9 mouse cellular contexts compared by ENCODE assay signal in genomic region chr1:36149411-36149810, GRCm38 (mm10).
DNase-seq lines count a peak whose midpoint lies in the region; ATAC-seq and TF ChIP-seq lines count a peak whose summit lies in the region.
"Had no signal": no experiment of that assay in that cellular context is flagged by ENCODE, and none has a peak within 500 bp of the region (broad histone marks: within the 10 kb centered on the region; RNA-seq: fewer than 3 reads in every experiment).

No protein-coding gene starts in this region.

- intact Hi-C loops in left cerebral cortex, adult 2 months (cut with DNase I) = loop anchor here (5.0 kb wide), 1 partner anchor 128 kb away; no protein-coding TSS in a partner anchor

- 63% methylated on average over 1 of the region's 1 CpGs for WGBS in lung, embryonic 14.5 days
- WGBS in midbrain, embryonic 15.5 days = 74% methylated on average over 1 of the region's 1 CpGs

- H3K27me3 ChIP-seq in lung, embryonic 14.5 days (ENCODE audit: insufficient read depth, low read length) = no peaks in the 10 kb centered on the region
- H3K27me3 ChIP-seq in midbrain, embryonic 15.5 days (replicated peaks) = no peaks in the 10 kb centered on the region
- H3K27me3 ChIP-seq: midbrain, embryonic 12.5 days had no signal

- H3K36me3 ChIP-seq in lung, embryonic 14.5 days (ENCODE audit: insufficient read depth) = peaks cover 85% of the 10 kb centered on the region
- H3K36me3 ChIP-seq in midbrain, embryonic 15.5 days (replicated peaks) = peaks cover 47% of the 10 kb centered on the region

- TF ChIP-seq CTCF in left cerebral cortex, adult 2 months (IDR thresholded peaks at IDR 0.05) = peak; percentile 55
- TF ChIP-seq CTCF in lung, embryonic 14.5 days (IDR thresholded peaks at IDR 0.05; ENCODE audit: low read depth) = peak; percentile 58

- ATAC-seq in lung, embryonic 14.5 days (ENCODE audit: insufficient read depth) = no peak
- no peak for ATAC-seq in midbrain, embryonic 15.5 days (replicated peaks)

- H3K4me2 ChIP-seq in lung, embryonic 14.5 days = no peak overlapping the region
- H3K4me2 ChIP-seq in midbrain, embryonic 15.5 days = no peak overlapping the region
- H3K4me2 ChIP-seq: midbrain, embryonic 12.5 days had no signal

- no peaks in the 10 kb centered on the region for H3K9me3 ChIP-seq in lung, embryonic 14.5 days (ENCODE audit: low read depth, low read length)
- no peaks in the 10 kb centered on the region for H3K9me3 ChIP-seq in midbrain, embryonic 15.5 days
- H3K9me3 ChIP-seq: midbrain, embryonic 12.5 days had no signal

- H3K9ac ChIP-seq in lung, embryonic 14.5 days = no peak overlapping the region
- H3K9ac ChIP-seq in midbrain, embryonic 15.5 days = no peak overlapping the region
- H3K9ac ChIP-seq: midbrain, embryonic 12.5 days had no signal

- peak; percentile 15 for DNase-seq in adrenal gland, adult 2 months
- no peak for DNase-seq in adrenal gland, postnatal 4 days (ENCODE audit: low spot score in 2 of 2)
- no peak for DNase-seq in left cerebral cortex, adult 2 months (ENCODE audit: extremely low spot score in 1 of 2, low spot score in 2 of 2)
- DNase-seq in left cerebral cortex, adult 11 months (ENCODE audit: low spot score) = no peak
- DNase-seq in cerebellum, postnatal 25 days = peak; percentile 40 to 58
- DNase-seq in lung, embryonic 14.5 days = peak; percentile 41
- peak; percentile 90 for DNase-seq in thymus, postnatal 36 days

- no peaks in the 10 kb centered on the region for H3K4me1 ChIP-seq in lung, embryonic 14.5 days (ENCODE audit: insufficient read depth)
- no peaks in the 10 kb centered on the region for H3K4me1 ChIP-seq in midbrain, embryonic 15.5 days
- H3K4me1 ChIP-seq: midbrain, embryonic 12.5 days had no signal

- H3K27ac ChIP-seq in left cerebral cortex, adult 2 months = no peak overlapping the region
- H3K27ac ChIP-seq in lung, embryonic 14.5 days (ENCODE audit: low read depth) = no peak overlapping the region
- H3K27ac ChIP-seq in midbrain, embryonic 15.5 days = no peak overlapping the region
- H3K27ac ChIP-seq: midbrain, embryonic 12.5 days had no signal

- H3K4me3 ChIP-seq in left cerebral cortex, adult 2 months = no peak overlapping the region
- no peak overlapping the region for H3K4me3 ChIP-seq in lung, embryonic 14.5 days (ENCODE audit: low read depth, low read length)
- H3K4me3 ChIP-seq in midbrain, embryonic 15.5 days = no peak overlapping the region
- H3K4me3 ChIP-seq: midbrain, embryonic 12.5 days had no signal

Comparison
In these comparisons a context has a peak if more than half of its experiments do, and no peak if none do; other contexts are left out.
1. DNase-seq: peak in adrenal gland, adult 2 months (single experiment), cerebellum, postnatal 25 days (2 of 2), lung, embryonic 14.5 days (single experiment) and thymus, postnatal 36 days (2 of 2); none in adrenal gland, postnatal 4 days (0 of 2), left cerebral cortex, adult 2 months (0 of 2) and left cerebral cortex, adult 11 months (single experiment).